Mouse (Mus musculus) v-Abl transformed pro-B cells (cell line): Measurements from ENCODE around the gene Ptpre.
"Not testable (repeated sequence)": the region's sequence is repeated elsewhere in the genome, so short reads cannot be mapped to it uniquely, and the experiment has no call there.

Source experiments
- in situ Hi-C, 2 experiments: fragments of 400-800 bp; cut with MboI; formaldehyde crosslinking; loops; one replicate each; pipeline ENCODE4 v1.15.1; 2025; ENCODE audit not compliant: unreplicated experiment in 2 of 2

The Ptpre gene

GRCm38 (mm10) chr7:135602265-135602664, 65.0 kb downstream of the Ptpre start:
- in situ Hi-C loops, result no loop called here

DNA sequence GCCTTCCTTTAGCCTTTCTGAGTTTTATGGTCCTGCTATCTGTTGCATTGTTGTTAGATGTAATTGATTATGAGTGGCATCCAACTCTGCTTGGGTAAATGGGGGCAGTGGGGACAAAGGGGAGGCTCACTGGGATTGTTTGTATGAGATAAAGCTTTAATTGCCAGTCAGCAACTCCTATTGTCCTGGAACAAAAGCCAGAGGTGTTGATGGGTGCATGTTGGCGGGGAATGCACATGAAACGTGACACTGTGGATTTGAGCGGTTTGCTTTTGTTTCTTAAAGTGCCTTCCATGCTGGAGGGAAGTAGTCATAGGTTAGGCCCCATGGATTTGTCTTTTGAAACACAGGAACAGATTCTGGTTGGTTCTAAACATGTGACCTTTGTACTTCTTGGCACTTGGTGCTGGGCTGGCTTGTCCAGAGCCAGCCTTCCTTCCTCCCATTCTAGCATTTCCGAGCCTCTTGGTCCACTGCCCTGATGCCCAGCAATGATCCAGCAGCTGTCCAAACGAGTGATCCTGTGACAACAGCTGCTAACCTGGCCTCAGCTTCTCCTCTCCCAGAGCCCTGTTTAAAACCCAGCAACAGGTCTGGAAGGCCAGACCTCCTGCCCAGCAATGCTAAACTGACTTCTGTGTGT, 65.7 kb downstream of the Ptpre start:
- in situ Hi-C loops, result no loop called here

- in situ Hi-C loops, result no loop called here
Observed at GRCm38 (mm10) chr7:135605002-135605803, 67.9 kb downstream of the Ptpre start.

DNA sequence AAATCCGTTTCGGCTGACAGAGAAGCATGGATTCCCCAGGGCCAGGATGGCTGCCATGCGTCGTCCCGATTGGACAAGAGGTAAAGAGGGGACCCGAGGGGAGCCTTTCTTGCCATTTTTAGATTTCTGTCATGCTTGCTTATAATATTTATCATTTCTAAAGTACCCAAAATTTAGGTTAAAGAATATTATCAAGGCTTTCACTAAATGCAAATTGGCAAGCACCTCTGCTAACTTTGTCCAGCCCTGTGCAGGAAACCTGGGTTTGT, 68.5 kb downstream of the Ptpre start:
- in situ Hi-C loops, result no loop called here

DNA sequence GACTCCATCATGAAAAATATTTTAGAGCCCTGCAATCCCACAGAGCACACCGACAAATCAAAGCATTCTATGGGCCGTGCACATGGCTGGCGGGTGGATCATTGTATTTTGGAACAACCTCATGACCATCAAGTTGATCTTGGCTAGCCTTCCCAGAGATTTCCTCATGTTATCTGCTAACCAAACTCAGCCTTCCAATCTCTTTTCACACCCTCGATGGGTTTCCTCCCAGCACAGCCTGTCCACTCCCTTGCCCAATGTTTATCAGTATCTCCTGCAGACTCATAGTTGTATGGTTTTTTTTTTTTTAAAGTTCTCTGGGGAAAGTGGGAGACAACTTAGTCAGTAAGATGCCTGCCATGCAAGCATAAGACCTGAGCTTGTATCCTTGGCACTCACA, 70.9 kb downstream of the Ptpre start:
- in situ Hi-C loops, result no loop called here

DNA sequence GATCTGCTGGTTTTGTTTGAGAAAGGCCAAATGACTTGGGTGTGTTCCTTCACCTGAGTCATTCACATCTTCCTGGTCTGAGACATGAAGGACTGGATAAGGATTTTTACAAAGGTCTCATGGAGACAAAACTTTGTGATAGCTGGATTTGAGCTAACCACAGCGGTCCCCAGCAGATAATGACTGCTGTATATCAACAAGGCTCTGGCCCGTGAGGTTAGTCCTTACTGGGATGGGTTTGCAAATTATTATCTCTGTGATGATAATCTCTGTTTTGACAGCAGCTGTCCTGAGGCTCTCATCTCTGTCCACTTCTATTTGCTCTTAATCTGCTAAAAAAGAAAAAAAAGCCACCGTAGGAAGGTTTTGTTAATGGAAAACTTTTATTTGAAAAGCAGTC, 71.7 kb downstream of the Ptpre start:
- in situ Hi-C loops, result no loop called here

- in situ Hi-C loops, result no loop called here
Observed at GRCm38 (mm10) chr7:135609655-135610054, 72.4 kb downstream of the Ptpre start.

DNA sequence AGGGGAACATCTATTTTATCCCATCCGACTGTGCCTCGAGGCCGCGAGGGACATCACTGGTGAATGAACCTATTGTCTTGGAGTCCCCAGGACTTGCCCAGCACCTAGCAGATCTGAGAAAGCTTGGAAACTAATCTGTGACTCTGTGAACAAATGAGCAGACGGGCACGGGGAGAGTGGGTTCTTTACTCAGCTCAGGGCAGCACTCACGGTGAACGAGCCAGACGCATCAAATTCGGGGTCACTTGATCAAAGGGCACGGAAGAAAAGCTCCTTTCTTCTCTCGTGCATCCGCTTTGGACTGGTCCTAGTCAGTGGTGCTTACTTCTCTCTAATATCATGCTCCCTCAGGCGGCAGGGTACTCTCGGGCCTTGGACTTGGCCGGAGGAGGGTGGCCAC, 75.0 kb downstream of the Ptpre start:
- in situ Hi-C loops, result no loop called here

DNA sequence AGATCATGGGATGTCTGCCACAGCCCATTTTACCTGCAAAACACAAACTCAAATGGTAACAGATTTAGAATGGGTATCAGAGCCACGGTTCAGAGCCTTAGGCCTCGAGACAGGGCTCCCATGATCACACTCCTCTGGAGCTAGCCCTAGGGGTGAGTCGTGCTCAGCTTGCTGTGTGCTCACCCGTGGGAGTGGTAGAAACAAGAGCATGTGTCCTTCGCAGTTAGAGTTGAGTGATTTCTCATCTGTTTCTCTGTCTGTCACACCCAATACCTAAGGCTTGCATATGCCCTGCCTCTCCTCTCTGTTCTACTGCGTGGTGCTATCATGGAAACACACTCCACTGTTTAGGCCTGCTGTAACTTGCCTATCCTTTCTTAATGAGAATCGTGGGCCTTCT, 75.5 kb downstream of the Ptpre start:
- in situ Hi-C loops, result no loop called here

GRCm38 (mm10) chr7:135613380-135613779, 76.1 kb downstream of the Ptpre start:
- in situ Hi-C loops, result no loop called here

DNA sequence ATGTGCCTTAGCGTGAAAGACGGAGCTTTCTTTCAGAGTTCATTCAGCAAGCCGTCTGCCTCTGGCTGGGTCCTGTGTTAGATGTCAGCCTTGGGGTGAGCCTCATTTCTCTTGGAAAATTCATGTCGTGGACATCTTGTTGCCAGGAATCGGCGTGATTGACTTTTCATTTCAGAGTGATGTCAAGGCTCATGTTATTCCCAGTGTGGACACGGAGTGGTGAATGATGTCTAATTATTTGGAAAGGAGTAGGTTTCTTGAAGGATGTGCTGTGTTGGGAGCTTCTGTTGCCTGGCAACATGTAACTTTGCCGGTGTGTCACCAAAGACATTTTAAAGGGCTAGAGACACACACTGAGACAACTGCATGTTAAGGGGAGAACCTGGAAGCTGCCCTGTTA, 77.6 kb downstream of the Ptpre start:
- in situ Hi-C loops, result no loop called here

DNA sequence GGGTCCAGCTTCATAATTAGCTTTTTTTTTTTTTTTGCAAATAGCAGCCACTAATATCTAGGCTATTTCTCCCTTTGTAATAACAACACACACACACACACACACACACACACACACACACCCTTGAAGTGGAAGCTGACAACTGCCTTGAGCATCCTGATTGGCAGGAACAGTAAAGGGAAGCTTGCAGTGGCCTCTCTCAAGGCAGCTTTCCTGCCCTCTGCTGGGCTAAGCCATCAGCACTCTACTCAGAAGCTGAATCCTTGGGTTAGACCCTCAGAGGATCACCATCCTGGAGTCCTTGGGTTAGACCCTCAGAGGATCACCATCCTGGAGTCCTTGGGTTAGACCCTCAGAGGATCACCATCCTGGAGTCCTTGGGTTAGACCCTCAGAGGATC, 79.2 kb downstream of the Ptpre start:
- in situ Hi-C loops, result not testable (repeated sequence)

GRCm38 (mm10) chr7:135617776-135618175, 80.5 kb downstream of the Ptpre start:
- in situ Hi-C loops, result no loop called here

DNA sequence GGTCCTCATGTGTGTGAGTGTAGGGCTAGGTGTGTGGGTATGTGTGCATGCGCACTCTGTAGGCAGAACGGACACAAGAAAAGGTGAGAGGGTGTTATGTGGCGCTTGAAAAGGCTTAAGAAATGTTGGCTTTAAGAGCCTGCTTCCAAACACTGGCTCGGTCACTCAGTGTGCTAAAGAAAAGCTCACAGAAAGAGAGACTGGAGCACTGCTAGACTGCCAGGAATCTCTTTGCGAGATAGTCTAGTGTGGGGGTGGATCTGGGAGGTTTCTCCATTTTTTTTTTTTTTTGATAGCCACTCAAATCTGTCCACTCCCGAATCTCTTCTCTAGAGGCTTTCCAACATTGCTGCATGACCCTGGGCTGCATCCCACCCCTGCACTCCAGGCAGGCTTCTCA, 84.4 kb downstream of the Ptpre start:
- in situ Hi-C loops, result loop anchor here in 1 of 2 experiments (10.0 kb wide), 1 partner anchor 217 kb away; no protein-coding TSS in a partner anchor

GRCm38 (mm10) chr7:135622241-135622640, 85.0 kb downstream of the Ptpre start:
- in situ Hi-C loops, result loop anchor here in 1 of 2 experiments (10.0 kb wide), 1 partner anchor 217 kb away; no protein-coding TSS in a partner anchor

DNA sequence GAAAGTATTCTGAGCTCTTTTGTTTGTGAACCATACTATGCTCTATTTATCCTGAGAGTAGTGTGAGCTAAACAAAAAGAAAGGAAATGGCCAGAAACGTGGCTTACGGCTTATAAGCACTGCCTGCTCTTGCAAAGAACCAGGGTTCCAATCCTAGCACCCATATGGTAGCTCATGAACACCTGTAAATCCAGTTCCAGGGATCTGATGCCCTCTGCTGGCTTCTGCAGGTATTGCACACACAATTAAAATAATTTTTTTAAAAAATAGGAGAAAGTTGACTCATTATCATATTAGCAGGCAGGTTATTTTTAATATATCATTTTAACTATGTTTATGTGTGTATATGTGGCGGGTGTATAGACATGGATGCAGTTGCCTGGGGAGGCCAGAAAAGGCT, 87.6 kb downstream of the Ptpre start:
- in situ Hi-C loops, result loop anchor here (5.0 to 25.0 kb wide), 4 partner anchors 88 to 1763 kb away; partner anchors contain the start of gene Ptpre (in 2 of the 2)

- in situ Hi-C loops, result loop anchor here (5.0 to 25.0 kb wide), 4 partner anchors 91 to 1766 kb away; partner anchors contain the start of gene Ptpre (in 2 of the 2)
Observed at GRCm38 (mm10) chr7:135628363-135628762, 91.1 kb downstream of the Ptpre start.

DNA sequence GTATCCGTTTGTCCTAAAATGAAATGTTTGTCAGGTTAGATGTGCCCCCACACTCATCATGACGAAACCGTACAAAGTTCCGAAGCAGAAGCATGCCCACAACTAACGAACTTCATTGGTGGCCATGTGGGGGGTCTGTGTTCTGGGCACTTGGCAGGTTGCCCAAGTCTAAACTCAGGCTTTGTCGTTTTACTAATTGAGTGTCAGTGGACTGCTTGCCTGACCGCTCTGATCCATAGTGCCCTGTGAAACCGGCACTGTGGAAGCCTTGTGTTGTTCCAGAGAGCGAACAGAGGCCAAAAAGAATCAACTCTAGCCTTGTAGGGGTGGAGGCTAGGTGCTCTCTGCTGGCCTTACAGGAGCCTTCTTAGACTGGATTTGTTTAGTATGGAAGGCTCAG, 91.7 kb downstream of the Ptpre start:
- in situ Hi-C loops, result loop anchor here (5.0 to 25.0 kb wide), 4 partner anchors 92 to 1767 kb away; partner anchors contain the start of gene Ptpre (in 2 of the 2)

- in situ Hi-C loops, result loop anchor here (5.0 to 25.0 kb wide), 4 partner anchors 35 to 1770 kb away; no protein-coding TSS in a partner anchor
Observed at GRCm38 (mm10) chr7:135631776-135632552, 94.7 kb downstream of the Ptpre start.

DNA sequence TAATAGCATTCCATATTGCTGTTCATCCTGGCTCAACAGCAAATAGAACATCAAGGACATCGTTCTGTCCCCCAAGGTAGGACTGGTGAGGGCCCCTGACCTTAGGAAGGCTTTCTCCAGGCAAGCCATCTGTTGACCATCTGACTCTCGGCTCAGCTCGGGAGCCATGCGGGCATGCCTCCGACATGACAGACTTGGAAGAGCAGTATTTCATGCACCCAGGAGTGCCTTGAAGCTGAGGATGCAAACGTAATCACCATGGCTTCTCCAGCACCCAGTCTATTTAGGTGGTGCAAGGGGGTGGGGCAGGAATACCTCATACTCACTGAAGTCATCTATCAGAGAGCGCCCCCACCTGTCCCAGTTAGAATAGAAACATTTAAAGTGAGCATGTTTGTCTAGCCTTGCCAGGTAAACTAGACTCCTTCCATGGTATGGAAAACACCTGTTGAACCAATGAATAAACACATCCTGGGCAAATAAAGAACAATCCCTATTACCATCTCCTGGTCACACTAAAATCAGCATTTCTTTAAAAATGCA, 95.5 kb downstream of the Ptpre start:
- in situ Hi-C loops, result loop anchor here (5.0 to 25.0 kb wide), 4 partner anchors 35 to 1770 kb away; no protein-coding TSS in a partner anchor
